Mouse (Mus musculus): ENCODE measurements around the gene Ank.

- TF ChIP-seq GATA1 (IDR thresholded peaks at IDR 0.05; ENCODE audit: low read length) (no peak), TAL1 (IDR thresholded peaks at IDR 0.05; ENCODE audit: low read length) (no peak)
These were observed 119.6 kb downstream of the Ank start for GRCm38 (mm10) chr15:27586093-27586480.

All from erythroblast, embryonic 14.5 days (primary cell).